Mouse (Mus musculus): Measurements from ENCODE around the gene Ctsw. TPM values are rescaled to one million over a fixed set of nuclear protein-coding genes. Genes with fewer than 3 reads are reported as not detected.
A peak's percentile ranks its signal among the peaks of the same experiment; 100 is the strongest.

Ctsw gene
- 2.2 and 3.8 TPM in 2 replicates for polyA plus RNA-seq (2015; fragmentation: Nextera tagmentation; extraction: Ambion mirVana)

DNA sequence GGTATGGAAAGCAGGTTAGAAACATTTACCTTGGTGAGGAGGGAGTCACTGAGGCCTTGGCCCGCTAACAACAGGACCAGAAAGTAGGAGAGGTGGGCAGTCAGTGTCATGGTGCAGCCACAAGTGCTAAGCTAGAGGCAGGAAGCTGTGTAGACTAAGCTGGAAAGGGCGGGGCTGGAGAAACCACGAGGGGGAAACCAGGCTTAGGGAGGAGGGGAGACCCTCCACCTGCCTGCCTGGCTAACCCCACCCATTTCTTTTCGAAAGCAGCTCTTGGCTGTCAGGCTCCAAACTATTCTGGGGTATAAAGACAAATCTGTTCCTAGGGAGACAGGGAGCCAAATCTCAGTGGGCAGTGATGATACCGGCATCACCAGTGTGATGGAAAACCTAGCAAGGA lies at the start of gene Ctsw:
Ctsw (minus strand) TSS at position 134 of the 400 bp plus-strand sequence.
- Histone ChIP-seq H3K4me3 (ENCODE audit: low read length) (no peak within 1 kb of the TSS), H3K27me3 (ENCODE audit: control insufficient read depth, insufficient read depth, low read depth, low read length) (no peaks in the 10 kb centered on the region), H3K4me2 (ENCODE audit: low read depth, low read length) (no peak within 1 kb of the TSS), H3K4me1 (replicated peaks; ENCODE audit: control insufficient read depth, insufficient read depth, low read length) (peaks cover 9% of the 10 kb centered on the region), H3K9ac (ENCODE audit: low read length) (no peak within 1 kb of the TSS), H3K36me3 (ENCODE audit: control insufficient read depth, insufficient read depth, low read length) (peaks cover 22% of the 10 kb centered on the region), H3K9me3 (ENCODE audit: control insufficient read depth, low read length) (no peaks in the 10 kb centered on the region), H3K27ac (ENCODE audit: low read length) (no peak within 1 kb of the TSS)
- WGBS, result 45% methylated on average over 5 of the region's 5 CpGs
- ATAC-seq (ENCODE audit: low read depth), result no peak

DNA sequence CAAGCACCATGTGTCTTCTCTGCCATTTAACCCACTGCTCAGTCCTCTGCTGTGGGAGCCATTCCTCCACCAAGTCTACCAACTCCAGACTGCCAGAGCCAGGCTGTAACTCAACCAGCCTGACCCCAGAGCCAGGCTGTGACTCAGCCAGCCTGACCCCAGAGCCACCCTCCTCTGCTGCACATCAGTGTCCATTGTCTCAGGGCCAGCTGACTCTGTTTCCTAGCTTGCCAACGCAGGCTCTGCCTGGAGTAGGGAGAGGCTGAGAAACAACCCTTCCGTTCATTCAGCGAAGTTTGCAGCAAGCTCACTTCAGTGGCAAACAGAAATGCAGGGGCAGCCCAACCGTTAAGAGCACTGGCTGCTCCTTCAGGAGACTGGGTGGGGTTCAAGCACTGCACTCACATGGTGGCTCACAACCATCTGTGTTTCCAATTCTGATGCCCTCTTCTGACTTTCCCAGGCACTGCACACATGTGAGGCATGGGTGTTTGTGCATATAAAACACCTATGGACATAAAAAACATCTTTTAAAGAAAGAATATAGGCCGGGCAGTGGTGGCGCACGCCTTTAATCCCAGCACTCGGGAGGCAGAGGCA lies 48.7 kb upstream of the Ctsw start:
- peak; percentile 36; the same call in 1 of the 2 replicates for ATAC-seq (ENCODE audit: low read depth)
- WGBS, result 66% methylated on average over 8 of the region's 8 CpGs
- Histone ChIP-seq H3K9me3 (ENCODE audit: control insufficient read depth, low read length) (no peaks in the 10 kb centered on the region), H3K4me3 (ENCODE audit: low read length) (no peak overlapping the region), H3K9ac (ENCODE audit: low read length) (no peak overlapping the region), H3K27ac (ENCODE audit: low read length) (no peak overlapping the region), H3K4me2 (ENCODE audit: low read depth, low read length) (no peak overlapping the region), H3K36me3 (ENCODE audit: control insufficient read depth, insufficient read depth, low read length) (no peaks in the 10 kb centered on the region), H3K27me3 (ENCODE audit: control insufficient read depth, insufficient read depth, low read depth, low read length) (no peaks in the 10 kb centered on the region), H3K4me1 (replicated peaks; ENCODE audit: control insufficient read depth, insufficient read depth, low read length) (peaks cover 7% of the 10 kb centered on the region)

DNA sequence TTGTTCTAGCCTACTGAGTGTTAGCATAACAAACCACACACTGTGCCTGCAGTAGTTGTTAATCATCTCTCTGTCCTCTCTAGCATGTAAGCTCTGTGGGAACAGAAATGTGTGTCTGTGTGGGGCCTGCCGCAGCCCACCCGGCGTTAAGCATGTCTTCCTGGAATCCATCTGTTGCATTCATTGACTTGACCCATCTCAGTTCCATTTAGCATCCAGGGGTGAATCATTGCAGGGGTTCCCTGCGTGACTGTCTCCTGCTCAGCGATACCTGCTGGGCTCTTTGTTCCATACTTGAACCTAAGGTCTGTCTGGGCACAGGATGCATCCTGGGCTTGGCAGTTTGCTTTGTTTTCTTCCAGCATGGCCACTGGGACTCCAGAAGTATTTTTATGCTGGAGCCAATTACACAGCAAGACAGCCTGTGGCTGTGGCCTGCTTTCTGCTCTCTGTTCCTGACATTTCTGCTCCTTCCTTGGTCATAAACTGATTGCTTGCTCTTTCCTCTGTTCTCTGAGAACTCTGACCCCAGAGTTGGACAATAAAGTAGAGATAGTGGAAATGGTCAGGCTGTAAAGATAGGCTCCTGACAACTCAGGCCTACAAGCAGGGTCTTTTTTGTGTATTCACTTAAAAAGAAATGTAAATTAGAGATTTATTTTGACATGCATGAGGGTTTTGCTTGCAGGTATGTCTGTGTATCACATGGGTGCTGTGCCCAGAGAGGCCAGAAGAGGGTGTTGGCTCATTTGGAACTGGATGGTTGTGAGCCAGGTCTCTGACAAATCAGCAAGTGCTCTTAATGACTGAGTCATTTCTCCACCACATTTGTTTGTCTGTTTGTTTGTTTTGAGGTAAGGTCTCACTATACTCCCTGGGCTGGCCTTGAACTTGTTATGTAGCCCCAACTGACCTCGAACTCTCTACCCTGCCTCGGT lies 47.8 kb upstream of the Ctsw start:
- Histone ChIP-seq H3K9ac (ENCODE audit: low read length) (no peak overlapping the region), H3K27ac (ENCODE audit: low read length) (no peak overlapping the region), H3K4me2 (ENCODE audit: low read depth, low read length) (no peak overlapping the region), H3K27me3 (ENCODE audit: control insufficient read depth, insufficient read depth, low read depth, low read length) (no peaks in the 10 kb centered on the region), H3K4me1 (replicated peaks; ENCODE audit: control insufficient read depth, insufficient read depth, low read length) (peaks cover 15% of the 10 kb centered on the region), H3K4me3 (ENCODE audit: low read length) (no peak overlapping the region), H3K9me3 (ENCODE audit: control insufficient read depth, low read length) (no peaks in the 10 kb centered on the region), H3K36me3 (ENCODE audit: control insufficient read depth, insufficient read depth, low read length) (no peaks in the 10 kb centered on the region)
- no peak for ATAC-seq (ENCODE audit: low read depth)
- 85% methylated on average over 7 of the region's 7 CpGs for WGBS

DNA sequence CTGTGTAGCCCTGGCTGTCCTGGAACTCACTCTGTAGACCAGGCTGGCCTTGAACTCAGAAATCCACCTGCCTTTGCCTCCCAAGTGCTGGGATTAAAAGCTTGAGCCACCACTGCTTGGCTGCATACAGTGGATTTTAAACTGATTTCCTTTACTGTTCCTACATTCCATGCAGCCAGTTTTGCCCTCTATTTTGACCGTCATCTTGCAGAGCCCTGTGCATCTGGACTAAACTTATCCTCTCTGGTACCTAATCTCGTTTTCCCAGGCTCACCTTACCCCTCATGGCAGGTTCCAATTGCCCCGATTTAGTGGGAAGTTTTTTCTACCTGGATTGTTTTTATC lies 44.7 kb upstream of the Ctsw start:
- no peak for ATAC-seq (ENCODE audit: low read depth)
- H3K36me3 ChIP-seq (ENCODE audit: control insufficient read depth, insufficient read depth, low read length), result no peaks in the 10 kb centered on the region
- peaks cover 20% of the 10 kb centered on the region for H3K4me1 ChIP-seq (replicated peaks; ENCODE audit: control insufficient read depth, insufficient read depth, low read length)
- H3K9ac ChIP-seq (ENCODE audit: low read length), result no peak overlapping the region
- no peak overlapping the region for H3K4me2 ChIP-seq (ENCODE audit: low read depth, low read length)
- H3K27me3 ChIP-seq (ENCODE audit: control insufficient read depth, insufficient read depth, low read depth, low read length), result no peaks in the 10 kb centered on the region
- 77% methylated on average over 3 of the region's 3 CpGs for WGBS
- H3K9me3 ChIP-seq (ENCODE audit: control insufficient read depth, low read length), result no peaks in the 10 kb centered on the region
- no peak overlapping the region for H3K27ac ChIP-seq (ENCODE audit: low read length)
- no peak overlapping the region for H3K4me3 ChIP-seq (ENCODE audit: low read length)

DNA sequence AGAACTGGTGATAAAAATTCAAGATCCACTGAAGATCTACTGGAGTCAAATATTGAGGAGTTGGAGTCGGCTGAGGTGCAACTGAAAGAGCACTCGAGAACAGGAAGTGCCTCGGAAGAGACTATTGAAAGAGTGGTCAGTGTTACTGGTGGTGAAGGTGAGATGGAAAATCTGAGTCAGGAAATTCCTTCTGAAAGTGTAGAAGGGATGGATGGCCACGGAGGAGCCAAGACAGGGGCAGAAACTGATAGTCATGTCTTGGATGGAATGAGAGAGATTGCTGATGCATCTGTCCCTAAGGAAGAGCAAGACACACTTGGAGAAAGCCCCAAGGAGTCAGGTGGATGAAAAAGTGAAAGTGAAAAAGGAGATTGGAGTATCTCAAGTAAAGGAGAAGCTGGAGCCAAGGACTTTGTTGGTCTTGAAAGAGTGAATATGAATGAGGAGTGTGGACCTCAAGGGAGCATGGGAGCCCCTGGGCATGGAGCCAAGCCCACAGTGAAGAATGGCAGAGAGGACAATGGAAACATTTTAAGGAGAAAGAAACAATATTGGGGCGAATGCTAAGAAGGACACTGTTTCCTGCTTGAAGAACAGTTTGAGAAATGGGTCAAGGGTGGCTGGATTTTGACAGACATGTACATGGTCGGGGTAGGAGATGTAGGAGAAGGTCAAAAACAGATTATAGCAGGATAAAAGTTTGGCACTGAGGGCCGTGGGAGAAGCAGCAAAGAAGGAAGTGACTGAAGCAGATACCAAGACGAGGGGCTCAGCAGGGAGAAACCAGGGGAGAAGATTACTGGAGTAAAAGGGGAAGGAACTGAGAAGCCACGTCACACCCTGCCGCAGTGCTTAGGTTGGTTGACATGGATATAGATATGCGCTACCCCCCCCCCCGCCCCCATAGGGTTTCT lies 44.0 kb upstream of the Ctsw start:
- H3K4me1 ChIP-seq (replicated peaks; ENCODE audit: control insufficient read depth, insufficient read depth, low read length), result peaks cover 20% of the 10 kb centered on the region
- H3K27ac ChIP-seq (ENCODE audit: low read length), result peak overlapping the region; percentile 31
- WGBS, result 65% methylated on average over 12 of the region's 12 CpGs
- no peaks in the 10 kb centered on the region for H3K27me3 ChIP-seq (ENCODE audit: control insufficient read depth, insufficient read depth, low read depth, low read length)
- no peak for ATAC-seq (ENCODE audit: low read depth)
- H3K4me2 ChIP-seq (ENCODE audit: low read depth, low read length), result peak overlapping the region; percentile 13; the same call in 1 of the 2 replicates
- no peaks in the 10 kb centered on the region for H3K36me3 ChIP-seq (ENCODE audit: control insufficient read depth, insufficient read depth, low read length)
- no peak overlapping the region for H3K9ac ChIP-seq (ENCODE audit: low read length)
- no peak overlapping the region for H3K4me3 ChIP-seq (ENCODE audit: low read length)
- no peaks in the 10 kb centered on the region for H3K9me3 ChIP-seq (ENCODE audit: control insufficient read depth, low read length)

DNA sequence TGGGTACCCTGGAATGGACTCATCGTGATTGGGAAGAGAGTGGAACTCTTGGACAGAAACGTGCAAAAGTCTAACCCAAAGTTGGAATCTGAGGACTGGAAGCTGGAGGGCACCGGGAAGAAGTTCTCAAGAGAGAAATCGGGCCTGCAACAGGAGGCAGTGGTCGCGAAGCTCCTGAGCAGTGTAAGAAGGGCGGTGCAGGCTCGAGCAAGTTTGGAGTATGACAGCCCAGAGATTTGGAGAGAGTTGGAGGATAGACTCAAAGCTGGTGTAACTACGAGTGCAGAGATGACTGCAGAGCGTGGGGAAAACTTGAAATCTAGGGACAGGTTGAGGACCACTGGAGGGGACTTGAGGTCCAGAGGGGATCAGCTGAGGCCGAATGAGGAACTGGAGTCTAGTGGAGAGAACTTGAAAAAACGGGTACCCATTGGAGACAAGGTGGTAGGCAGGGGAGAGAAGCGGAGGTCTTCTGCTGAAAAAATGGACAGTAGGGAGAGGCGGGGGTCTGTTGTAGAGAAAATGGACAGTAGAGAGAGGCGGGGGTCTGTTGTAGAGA lies 42.8 kb upstream of the Ctsw start:
- Histone ChIP-seq H3K9me3 (ENCODE audit: control insufficient read depth, low read length) (no peaks in the 10 kb centered on the region), H3K9ac (ENCODE audit: low read length) (peak overlapping the region; percentile 69), H3K36me3 (ENCODE audit: control insufficient read depth, insufficient read depth, low read length) (no peaks in the 10 kb centered on the region), H3K27me3 (ENCODE audit: control insufficient read depth, insufficient read depth, low read depth, low read length) (no peaks in the 10 kb centered on the region), H3K4me3 (ENCODE audit: low read length) (peak overlapping the region; percentile 53), H3K4me1 (replicated peaks; ENCODE audit: control insufficient read depth, insufficient read depth, low read length) (peaks cover 20% of the 10 kb centered on the region), H3K4me2 (ENCODE audit: low read depth, low read length) (peak overlapping the region; percentile 75), H3K27ac (ENCODE audit: low read length) (peak overlapping the region; percentile 9; the same call in 1 of the 2 replicates)
- peak; percentile 7; the same call in 1 of the 2 replicates for ATAC-seq (ENCODE audit: low read depth)
- WGBS, result 45% methylated on average over 15 of the region's 15 CpGs

DNA sequence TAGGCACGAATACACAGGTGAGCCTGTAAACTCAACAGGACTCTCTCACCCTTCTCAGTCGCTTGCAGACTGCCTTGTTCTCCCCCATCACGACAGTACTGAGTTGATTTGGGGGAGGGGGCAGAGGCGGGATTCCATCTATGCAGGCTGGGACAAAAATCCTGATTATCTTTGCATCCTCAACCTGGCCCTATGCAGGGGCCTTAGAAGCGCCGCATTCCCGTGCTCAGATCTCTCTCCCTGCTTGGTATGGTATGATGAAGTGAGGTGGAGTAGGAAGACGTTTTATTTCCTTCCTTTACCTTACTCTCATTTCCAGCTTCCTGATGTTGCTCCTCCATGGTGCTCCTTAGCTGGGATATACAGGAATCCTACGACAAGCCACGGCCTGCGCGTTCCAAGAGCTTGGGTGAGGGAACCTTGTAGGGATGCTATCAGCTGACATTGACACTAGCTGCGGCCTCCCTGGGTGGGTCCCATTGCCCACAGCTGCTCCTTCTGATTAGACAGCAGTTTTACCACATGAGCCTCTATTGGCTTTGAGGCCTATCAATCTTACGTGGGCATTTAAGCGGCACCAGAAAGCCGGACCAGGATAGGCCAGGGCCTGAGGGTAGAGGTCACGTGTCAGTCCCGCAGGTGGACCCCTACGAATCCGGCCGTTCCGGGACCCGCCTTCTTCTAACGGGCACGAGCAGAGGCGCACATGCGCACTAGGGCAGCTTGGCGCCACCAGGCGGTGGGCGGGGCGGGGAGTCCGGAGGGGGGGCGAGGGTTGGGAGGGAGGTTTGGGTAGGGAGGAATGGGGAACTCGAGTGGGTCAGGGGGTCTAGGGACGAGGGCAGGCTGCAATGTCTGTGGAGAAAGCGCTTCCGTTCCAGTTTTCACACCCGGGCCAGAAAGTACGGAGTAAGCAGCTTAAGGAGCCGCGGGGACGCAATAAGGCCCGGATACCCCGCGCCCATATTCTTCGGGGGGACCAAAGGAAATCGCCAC lies 42.0 kb upstream of the Ctsw start, which contains the start of gene Snx32:
Snx32 (minus strand) TSS at position 508 of the 996 bp plus-strand sequence.
- no peaks in the 10 kb centered on the region for H3K9me3 ChIP-seq (ENCODE audit: control insufficient read depth, low read length)
- peak within 1 kb of the TSS; percentile 69 for H3K9ac ChIP-seq (ENCODE audit: low read length)
- peaks cover 20% of the 10 kb centered on the region for H3K4me1 ChIP-seq (replicated peaks; ENCODE audit: control insufficient read depth, insufficient read depth, low read length)
- 3% methylated on average over 46 of the region's 47 CpGs for WGBS
- peak within 1 kb of the TSS; percentile 53 for H3K4me3 ChIP-seq (ENCODE audit: low read length)
- ATAC-seq (ENCODE audit: low read depth), result peak; percentile 99
- no peaks in the 10 kb centered on the region for H3K36me3 ChIP-seq (ENCODE audit: control insufficient read depth, insufficient read depth, low read length)
- H3K4me2 ChIP-seq (ENCODE audit: low read depth, low read length), result peak within 1 kb of the TSS; percentile 75
- peak within 1 kb of the TSS; percentile 9; the same call in 1 of the 2 replicates for H3K27ac ChIP-seq (ENCODE audit: low read length)
- no peaks in the 10 kb centered on the region for H3K27me3 ChIP-seq (ENCODE audit: control insufficient read depth, insufficient read depth, low read depth, low read length)

DNA sequence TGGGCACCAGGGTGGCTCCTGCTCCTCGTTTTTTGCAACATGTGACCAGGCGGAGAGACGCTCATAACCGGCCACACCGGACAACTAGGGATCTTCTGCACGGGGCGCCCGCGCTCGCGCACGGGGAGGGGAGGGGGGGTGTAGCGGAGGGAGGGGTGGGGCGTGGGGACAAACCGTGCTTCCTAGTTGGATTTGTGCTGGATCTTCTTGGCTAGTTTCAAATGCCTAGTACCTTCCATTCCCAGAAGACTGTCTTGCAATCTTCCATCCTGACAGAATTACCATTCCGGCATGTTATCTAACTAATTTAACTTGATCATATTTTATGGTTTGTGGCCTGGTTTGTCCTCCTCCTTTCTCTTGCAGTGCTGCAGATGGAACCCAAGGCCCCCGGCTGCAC lies 35.4 kb upstream of the Ctsw start, which contains the start of gene 1700020D05Rik:
1700020D05Rik (minus strand) TSS at position 101 of the 400 bp plus-strand sequence.
- H3K36me3 ChIP-seq (ENCODE audit: control insufficient read depth, insufficient read depth, low read length), result no peaks in the 10 kb centered on the region
- ATAC-seq (ENCODE audit: low read depth), result no peak
- no peak within 1 kb of the TSS for H3K9ac ChIP-seq (ENCODE audit: low read length)
- no peaks in the 10 kb centered on the region for H3K9me3 ChIP-seq (ENCODE audit: control insufficient read depth, low read length)
- no peaks in the 10 kb centered on the region for H3K27me3 ChIP-seq (ENCODE audit: control insufficient read depth, insufficient read depth, low read depth, low read length)
- WGBS, result 37% methylated on average over 17 of the region's 17 CpGs
- H3K4me3 ChIP-seq (ENCODE audit: low read length), result no peak within 1 kb of the TSS
- no peak within 1 kb of the TSS for H3K27ac ChIP-seq (ENCODE audit: low read length)
- H3K4me2 ChIP-seq (ENCODE audit: low read depth, low read length), result peak within 1 kb of the TSS; percentile 5; the same call in 1 of the 2 replicates
- H3K4me1 ChIP-seq (replicated peaks; ENCODE audit: control insufficient read depth, insufficient read depth, low read length), result no peaks in the 10 kb centered on the region
